Mouse (Mus musculus): ENCODE data around the gene Ankrd44. TPM values are rescaled to one million over a fixed set of nuclear protein-coding genes. Genes with fewer than 3 reads are reported as not detected.
A peak's percentile ranks its signal among the peaks of the same experiment; 100 is the strongest.

Gene Ankrd44
- polyA plus RNA-seq, 1 experiment = 6.8 TPM

- Histone ChIP-seq H3K27ac (ENCODE audit: control insufficient read depth, insufficient read depth, low read depth, low read length) (no peak overlapping the region), H3K4me1 (ENCODE audit: control insufficient read depth, insufficient read depth, low read length) (no peaks in the 10 kb centered on the region; the same call in 1 of the 2 replicates), H3K36me3 (ENCODE audit: control insufficient read depth, insufficient read depth, low read length) (no peaks in the 10 kb centered on the region), H3K27me3 (ENCODE audit: control insufficient read depth, insufficient read depth, low read length) (no peaks in the 10 kb centered on the region), H3K4me3 (ENCODE audit: control insufficient read depth, low read depth, low read length) (no peak overlapping the region)
- TF ChIP-seq CTCF (IDR thresholded peaks at IDR 0.05; ENCODE audit: control insufficient read depth, insufficient read depth, insufficient replicate concordance, low read depth, low read length) (no peak), POLR2A (IDR thresholded peaks at IDR 0.05; ENCODE audit: control insufficient read depth, low read depth, low read length) (no peak)
Observed at GRCm38 (mm10) chr1:54827351-54827750, 98.8 kb downstream of the Ankrd44 start.

- H3K36me3 ChIP-seq (ENCODE audit: control insufficient read depth, insufficient read depth, low read length) = no peaks in the 10 kb centered on the region
- H3K4me3 ChIP-seq (ENCODE audit: control insufficient read depth, low read depth, low read length) = no peak overlapping the region
- H3K27ac ChIP-seq (ENCODE audit: control insufficient read depth, insufficient read depth, low read depth, low read length) = 0 out of 2 replicates have a peak overlapping the region, but pooled peaks have one; percentile 17
Observed at GRCm38 (mm10) chr1:54826426-54826986, 99.7 kb downstream of the Ankrd44 start.

GRCm38 (mm10) chr1:54825718-54826425 is 100.3 kb downstream of the Ankrd44 start:
- no peak overlapping the region for H3K4me3 ChIP-seq (ENCODE audit: control insufficient read depth, low read depth, low read length)

More at GRCm38 (mm10) chr1:54826426-54826986, 99.7 kb downstream of the Ankrd44 start:
- no peak for TF ChIP-seq CTCF (IDR thresholded peaks at IDR 0.05; ENCODE audit: control insufficient read depth, insufficient read depth, insufficient replicate concordance, low read depth, low read length)
- TF ChIP-seq POLR2A (IDR thresholded peaks at IDR 0.05; ENCODE audit: control insufficient read depth, low read depth, low read length) = no peak
- no peaks in the 10 kb centered on the region; the same call in 1 of the 2 replicates for H3K4me1 ChIP-seq (ENCODE audit: control insufficient read depth, insufficient read depth, low read length)
- no peaks in the 10 kb centered on the region for H3K27me3 ChIP-seq (ENCODE audit: control insufficient read depth, insufficient read depth, low read length)

GRCm38 (mm10) chr1:54824106-54824808 is 101.9 kb downstream of the Ankrd44 start:
- Histone ChIP-seq H3K4me1 (ENCODE audit: control insufficient read depth, insufficient read depth, low read length) (no peaks in the 10 kb centered on the region; the same call in 1 of the 2 replicates), H3K27me3 (ENCODE audit: control insufficient read depth, insufficient read depth, low read length) (no peaks in the 10 kb centered on the region), H3K36me3 (ENCODE audit: control insufficient read depth, insufficient read depth, low read length) (no peaks in the 10 kb centered on the region), H3K27ac (ENCODE audit: control insufficient read depth, insufficient read depth, low read depth, low read length) (no peak overlapping the region), H3K4me3 (ENCODE audit: control insufficient read depth, low read depth, low read length) (no peak overlapping the region)
- TF ChIP-seq POLR2A (IDR thresholded peaks at IDR 0.05; ENCODE audit: control insufficient read depth, low read depth, low read length) (no peak), CTCF (IDR thresholded peaks at IDR 0.05; ENCODE audit: control insufficient read depth, insufficient read depth, insufficient replicate concordance, low read depth, low read length) (no peak)

More at GRCm38 (mm10) chr1:54825718-54826425, 100.3 kb downstream of the Ankrd44 start:
- no peaks in the 10 kb centered on the region; the same call in 1 of the 2 replicates for H3K4me1 ChIP-seq (ENCODE audit: control insufficient read depth, insufficient read depth, low read length)
- no peaks in the 10 kb centered on the region for H3K27me3 ChIP-seq (ENCODE audit: control insufficient read depth, insufficient read depth, low read length)
- TF ChIP-seq POLR2A (IDR thresholded peaks at IDR 0.05; ENCODE audit: control insufficient read depth, low read depth, low read length) (no peak), CTCF (IDR thresholded peaks at IDR 0.05; ENCODE audit: control insufficient read depth, insufficient read depth, insufficient replicate concordance, low read depth, low read length) (no peak)
- no peaks in the 10 kb centered on the region for H3K36me3 ChIP-seq (ENCODE audit: control insufficient read depth, insufficient read depth, low read length)
- H3K27ac ChIP-seq (ENCODE audit: control insufficient read depth, insufficient read depth, low read depth, low read length) = no peak overlapping the region

- Histone ChIP-seq H3K27me3 (ENCODE audit: control insufficient read depth, insufficient read depth, low read length) (no peaks in the 10 kb centered on the region), H3K4me1 (ENCODE audit: control insufficient read depth, insufficient read depth, low read length) (no peaks in the 10 kb centered on the region; the same call in 1 of the 2 replicates), H3K4me3 (ENCODE audit: control insufficient read depth, low read depth, low read length) (no peak overlapping the region), H3K36me3 (ENCODE audit: control insufficient read depth, insufficient read depth, low read length) (no peaks in the 10 kb centered on the region), H3K27ac (ENCODE audit: control insufficient read depth, insufficient read depth, low read depth, low read length) (no peak overlapping the region)
- TF ChIP-seq POLR2A (IDR thresholded peaks at IDR 0.05; ENCODE audit: control insufficient read depth, low read depth, low read length) = no peak
- no peak for TF ChIP-seq CTCF (IDR thresholded peaks at IDR 0.05; ENCODE audit: control insufficient read depth, insufficient read depth, insufficient replicate concordance, low read depth, low read length)
Observed at GRCm38 (mm10) chr1:54821797-54822196, 104.4 kb downstream of the Ankrd44 start.

- no peak for TF ChIP-seq POLR2A (IDR thresholded peaks at IDR 0.05; ENCODE audit: control insufficient read depth, low read depth, low read length)
- no peak for TF ChIP-seq CTCF (IDR thresholded peaks at IDR 0.05; ENCODE audit: control insufficient read depth, insufficient read depth, insufficient replicate concordance, low read depth, low read length)
- Histone ChIP-seq H3K4me1 (ENCODE audit: control insufficient read depth, insufficient read depth, low read length) (no peaks in the 10 kb centered on the region), H3K27ac (ENCODE audit: control insufficient read depth, insufficient read depth, low read depth, low read length) (no peak overlapping the region), H3K27me3 (ENCODE audit: control insufficient read depth, insufficient read depth, low read length) (no peaks in the 10 kb centered on the region), H3K4me3 (ENCODE audit: control insufficient read depth, low read depth, low read length) (no peak overlapping the region), H3K36me3 (ENCODE audit: control insufficient read depth, insufficient read depth, low read length) (no peaks in the 10 kb centered on the region)
Observed at GRCm38 (mm10) chr1:54815206-54815855, 110.9 kb downstream of the Ankrd44 start.

Data from testis, adult 2 months (tissue).